Mouse (Mus musculus): ENCODE data around the gene Golga4.

DNA sequence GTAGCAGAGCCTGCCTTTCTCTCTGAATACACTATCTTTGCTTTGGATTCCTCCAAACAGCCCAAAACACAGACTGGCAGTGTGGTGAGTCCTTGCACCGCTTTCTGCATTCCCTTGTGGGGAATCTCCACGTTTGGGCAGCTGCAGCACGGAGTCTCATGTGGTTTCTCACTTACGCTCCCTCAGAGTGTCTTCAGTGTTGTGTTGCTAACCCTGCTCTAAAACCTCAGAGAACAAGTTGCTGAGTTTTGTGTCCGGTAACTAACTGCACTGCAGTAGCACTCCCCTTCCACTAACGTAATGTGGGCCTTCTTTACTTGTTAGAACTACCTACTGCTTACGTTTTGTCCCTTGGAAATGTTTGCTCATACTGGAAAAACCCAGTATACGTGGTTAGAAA, 13.0 kb downstream of the Golga4 start:
- TF ChIP-seq CTCF (IDR thresholded peaks at IDR 0.05; ENCODE audit: insufficient read depth, low read length) (no peak), POLR2A (IDR thresholded peaks at IDR 0.05; ENCODE audit: borderline replicate concordance, extremely low read depth, low read depth, low read length) (no peak)

Measured in lung, adult 2 months (tissue).